Mouse (Mus musculus) urinary bladder, postnatal 14 days (tissue): ENCODE data around the gene Eps15.
A peak's percentile ranks its signal among the peaks of the same experiment; 100 is the strongest.

Experiments
- DNase-seq: peaks from one replicate; pipeline ENCODE4 v3.0.0; 2021; ENCODE audit warnings: low spot score

Gene Eps15

DNA sequence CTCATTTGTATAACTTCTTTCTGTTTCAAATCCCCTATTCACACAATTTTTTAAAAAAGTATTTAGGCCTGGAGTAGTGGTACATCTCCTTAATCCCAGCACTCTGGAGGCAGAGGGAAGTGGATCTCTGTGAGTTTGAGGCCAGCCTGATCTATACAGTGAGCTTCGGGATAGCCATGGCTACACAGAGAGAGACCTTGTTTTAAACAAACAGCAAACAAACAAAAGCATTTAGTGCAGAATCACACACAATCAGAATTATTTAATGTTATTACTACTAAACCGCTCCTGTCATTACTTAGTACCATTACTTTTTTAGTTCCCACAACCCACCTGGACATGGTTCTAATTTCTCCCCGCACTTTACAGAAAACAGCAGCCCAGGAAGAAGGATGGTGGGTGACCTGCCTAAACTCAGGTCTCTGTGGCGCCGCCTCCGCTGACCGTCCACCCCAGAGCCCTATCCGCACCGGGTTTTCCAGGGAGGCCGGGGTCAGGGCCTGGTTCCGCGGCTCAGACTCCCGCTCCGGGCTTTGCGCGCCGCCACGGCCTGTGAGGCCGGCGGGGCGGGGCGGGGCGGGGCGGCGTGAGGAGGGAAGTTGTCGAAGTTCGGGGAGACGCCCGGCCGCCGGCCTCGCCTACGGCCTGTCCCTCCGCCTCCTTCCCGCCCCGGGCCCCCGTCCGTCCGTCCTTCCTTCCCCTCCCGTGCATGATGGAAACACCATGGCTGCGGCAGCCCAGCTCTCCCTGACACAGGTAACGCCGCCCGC lies at the start of gene Eps15:
Gene Eps15 (plus strand): TSS at position 580 of the 770 bp plus-strand sequence.
- DNase-seq: peak; percentile 94

DNA sequence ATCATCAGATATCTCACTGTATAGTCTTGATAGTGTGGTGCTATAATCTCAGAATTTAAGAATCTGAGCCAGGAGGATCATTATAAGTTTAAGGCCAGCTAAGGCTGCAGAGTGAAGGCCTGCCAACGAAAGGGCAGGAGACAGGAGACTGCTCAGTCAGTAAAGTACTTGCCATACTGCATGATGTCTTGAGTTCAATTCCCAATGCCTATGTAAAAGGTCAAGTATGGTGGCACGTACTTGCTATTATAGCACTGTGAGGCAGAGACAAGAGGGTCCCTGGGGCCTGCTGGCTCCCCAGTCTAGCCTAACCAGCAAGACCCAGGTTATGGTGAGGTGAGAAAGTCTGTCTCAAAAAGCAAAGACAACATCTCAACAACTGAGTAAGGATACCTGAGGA lies 45.9 kb upstream of the Eps15 start, which contains the start of gene Calr4:
Gene Calr4 (plus strand): TSS at position 301 of the 400 bp plus-strand sequence.
- DNase-seq: no peak

DNA sequence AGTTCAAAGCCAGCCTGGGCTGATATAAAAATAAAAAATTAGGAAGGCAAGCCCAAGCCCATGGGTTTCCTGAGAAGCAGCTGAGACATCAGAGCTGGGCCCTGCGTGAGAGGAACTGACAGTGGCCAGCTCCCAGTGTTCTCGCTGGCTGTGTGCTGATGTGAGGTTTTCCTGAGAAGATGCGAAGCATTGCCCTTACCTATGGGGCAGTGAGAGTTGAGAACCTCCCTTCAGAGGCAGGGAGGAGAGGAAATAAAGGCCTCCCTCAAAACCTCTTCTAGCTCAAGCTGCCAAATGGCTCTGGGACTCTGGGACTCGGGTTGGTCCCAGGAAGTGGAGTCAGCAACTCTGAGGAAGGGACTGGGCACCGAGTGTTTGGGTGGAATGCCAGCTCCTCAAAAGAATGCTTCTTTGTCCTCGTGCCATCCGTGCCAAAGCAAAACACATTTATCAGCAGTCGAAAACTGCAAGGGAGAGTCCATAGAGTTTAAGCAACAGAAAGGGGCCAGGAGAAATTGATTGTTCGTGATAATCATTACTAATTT lies 45.2 kb upstream of the Eps15 start:
- no peak for DNase-seq

DNA sequence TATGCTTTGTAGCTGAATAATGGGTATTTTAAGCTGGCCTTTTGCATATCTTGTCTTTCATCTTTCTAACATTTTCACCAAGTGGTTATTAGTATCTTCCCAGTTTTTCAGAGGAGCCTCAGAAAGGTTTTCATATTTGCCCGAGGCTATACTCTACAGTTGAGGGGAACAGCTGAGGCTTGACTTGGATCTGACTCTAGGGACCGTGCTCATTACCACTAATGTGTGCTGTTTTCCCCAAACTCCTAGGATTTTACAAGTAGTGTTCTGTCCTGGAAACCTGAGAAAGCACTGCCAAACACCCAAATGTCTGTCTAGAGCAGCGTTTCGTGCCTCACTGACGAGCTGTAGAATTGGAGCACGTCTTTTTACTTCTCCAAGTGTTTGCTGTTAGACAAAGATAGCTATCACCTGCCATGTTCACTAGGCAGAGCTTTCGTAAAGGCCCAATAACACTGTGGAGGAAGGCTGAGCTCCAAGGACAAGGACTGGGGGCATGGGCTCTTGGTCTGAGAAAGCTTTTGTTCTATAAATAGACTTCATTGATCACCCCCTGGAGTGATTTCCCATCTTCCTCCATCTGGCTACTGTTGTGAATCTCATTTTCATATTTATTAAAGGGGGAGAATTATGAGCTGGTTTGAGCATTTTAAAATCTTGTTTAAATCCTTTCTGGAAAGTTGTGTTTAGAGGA lies 43.7 kb upstream of the Eps15 start:
- DNase-seq: no peak

DNA sequence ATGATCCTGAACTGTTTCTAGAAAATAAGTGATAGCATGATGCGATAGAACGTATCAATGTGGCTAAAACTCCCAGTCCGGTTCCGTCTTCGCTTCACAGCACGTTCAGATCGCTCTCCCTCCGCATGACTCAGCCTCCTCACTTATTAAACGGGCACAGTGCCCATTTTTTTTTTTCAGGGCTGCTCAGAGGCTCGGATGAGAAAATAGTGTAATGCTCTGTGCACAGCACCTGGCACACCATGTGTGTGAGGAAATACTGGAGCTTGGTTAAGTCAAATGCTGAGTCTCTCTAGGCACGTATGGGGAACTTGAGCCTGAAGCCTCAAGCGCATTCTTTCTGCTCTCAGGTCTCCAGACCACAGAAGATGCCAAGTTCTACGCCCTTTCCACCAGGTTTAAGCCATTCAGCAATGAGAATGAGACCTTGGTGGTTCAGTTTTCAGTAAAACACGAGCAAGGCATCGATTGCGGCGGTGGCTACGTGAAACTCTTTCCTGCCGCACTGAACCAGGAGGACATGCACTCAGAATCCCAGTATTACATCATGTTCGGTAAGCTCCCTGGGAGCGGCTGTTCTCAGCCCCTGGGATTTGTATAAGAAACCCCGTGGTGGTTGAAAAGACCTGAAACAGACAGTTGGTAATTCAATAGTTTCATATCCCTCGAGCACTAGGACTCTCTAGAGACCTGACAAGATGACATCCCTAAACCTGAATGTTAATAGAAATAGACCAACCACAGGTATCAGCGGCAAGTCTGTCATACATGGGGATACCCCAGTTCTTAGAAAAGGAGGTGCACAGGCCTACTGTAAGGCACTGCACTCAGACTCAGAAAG lies 41.4 kb upstream of the Eps15 start:
- peak; percentile 52 for DNase-seq

DNA sequence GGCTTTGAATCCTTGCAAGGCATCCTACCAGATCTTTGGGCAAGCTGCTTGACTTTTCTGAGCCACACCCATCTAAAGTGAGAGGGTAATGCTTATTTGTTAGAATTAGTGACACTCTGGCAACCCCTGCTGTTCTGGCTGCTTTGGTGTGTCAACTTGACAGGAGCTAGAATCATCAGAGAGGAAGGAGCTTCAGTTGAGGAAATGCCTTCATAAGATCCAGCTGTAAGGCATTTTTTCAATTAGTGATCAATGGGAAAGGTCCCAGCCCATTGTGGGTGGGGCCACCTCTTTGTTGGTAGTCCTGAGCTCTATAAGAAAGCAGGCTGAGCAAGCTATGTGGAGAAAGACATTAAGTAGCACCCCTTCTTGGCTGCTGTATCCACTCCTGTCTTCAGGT lies 38.8 kb upstream of the Eps15 start:
- no peak for DNase-seq

DNA sequence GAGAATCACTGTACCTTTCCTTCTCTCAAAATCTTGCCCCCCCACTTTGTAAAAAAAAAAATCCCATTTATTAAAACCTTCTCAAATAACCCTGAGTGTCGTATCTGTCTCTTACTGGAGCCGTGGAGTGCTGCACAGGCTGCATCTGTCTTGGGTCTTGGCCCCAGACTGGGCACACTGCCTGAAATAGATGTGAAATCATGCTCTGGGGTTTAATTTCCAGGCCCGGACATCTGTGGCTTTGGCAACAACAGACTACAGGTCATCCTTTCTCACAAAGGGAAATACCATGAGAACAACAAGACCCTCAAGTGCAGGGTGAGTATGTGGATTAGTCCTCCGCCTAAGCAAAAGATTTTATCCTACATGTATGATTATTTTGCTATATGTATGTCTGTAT lies 38.1 kb upstream of the Eps15 start:
- peak; percentile 54 for DNase-seq

DNA sequence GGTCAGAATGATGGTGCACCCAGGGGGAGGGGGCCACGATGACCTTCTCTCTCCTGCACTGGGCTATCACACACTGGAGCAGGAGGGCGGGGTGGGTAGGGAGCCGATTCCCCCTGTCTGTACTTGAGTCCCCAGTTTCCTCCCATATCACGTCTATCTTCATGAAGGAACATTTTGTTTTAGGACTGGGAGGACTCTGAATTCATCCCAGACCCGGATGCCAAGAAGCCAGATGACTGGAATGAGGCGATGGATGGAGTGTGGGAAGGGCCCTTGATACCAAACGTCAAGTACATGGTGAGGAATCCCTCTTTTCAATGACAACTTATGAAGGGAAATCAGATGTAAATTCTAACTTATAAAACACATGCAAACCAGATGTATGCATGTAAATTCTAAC lies 35.6 kb upstream of the Eps15 start:
- DNase-seq: no peak

DNA sequence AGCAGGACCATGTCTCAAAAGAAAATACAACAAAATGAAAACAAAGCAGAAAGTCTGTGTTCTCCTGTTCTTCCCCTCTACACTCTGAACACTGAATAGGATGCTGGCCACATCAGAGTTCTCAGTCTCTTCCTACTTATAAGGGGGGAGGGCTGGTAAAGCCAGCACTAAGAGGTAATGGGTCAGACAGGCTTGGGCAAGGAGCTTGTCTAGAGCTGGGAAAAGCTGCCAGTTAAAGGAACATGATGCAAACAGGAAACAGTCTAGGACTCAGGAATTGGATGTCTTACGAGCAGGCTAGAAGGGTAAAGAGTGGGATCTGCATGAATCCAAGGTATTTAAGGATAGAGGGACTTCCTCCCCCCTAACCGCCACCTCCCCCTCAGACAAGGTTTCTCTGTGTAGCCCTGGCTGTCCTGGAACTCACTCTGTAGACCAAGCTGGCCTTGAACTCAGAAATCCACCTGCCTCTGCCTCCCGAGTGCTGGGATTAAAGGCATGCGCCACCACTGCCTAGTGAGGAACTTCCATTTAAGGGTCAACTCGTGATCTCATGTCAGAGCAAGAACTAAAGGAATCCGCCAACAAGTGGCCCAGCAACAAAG lies 35.0 kb upstream of the Eps15 start:
- DNase-seq: no peak

DNA sequence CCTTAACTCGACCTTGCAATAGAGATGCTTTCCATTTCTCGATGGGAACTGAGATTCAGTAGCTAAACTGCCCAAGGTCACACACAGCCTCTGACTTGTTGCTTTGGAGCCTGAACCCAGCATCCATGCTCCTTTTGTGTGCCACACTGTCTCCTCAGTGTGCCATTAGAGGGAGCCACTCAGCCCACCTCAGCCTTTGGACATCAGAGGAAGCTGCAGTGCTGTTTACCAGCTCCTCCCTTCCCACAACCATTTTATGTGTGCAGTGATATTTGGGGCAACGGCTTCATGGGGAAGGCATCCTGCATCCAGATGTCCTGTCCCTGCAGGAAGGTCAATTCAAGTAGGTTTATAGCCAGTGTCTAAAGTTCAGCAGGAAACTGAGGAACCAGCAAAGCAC lies 28.5 kb upstream of the Eps15 start:
- no peak for DNase-seq

DNA sequence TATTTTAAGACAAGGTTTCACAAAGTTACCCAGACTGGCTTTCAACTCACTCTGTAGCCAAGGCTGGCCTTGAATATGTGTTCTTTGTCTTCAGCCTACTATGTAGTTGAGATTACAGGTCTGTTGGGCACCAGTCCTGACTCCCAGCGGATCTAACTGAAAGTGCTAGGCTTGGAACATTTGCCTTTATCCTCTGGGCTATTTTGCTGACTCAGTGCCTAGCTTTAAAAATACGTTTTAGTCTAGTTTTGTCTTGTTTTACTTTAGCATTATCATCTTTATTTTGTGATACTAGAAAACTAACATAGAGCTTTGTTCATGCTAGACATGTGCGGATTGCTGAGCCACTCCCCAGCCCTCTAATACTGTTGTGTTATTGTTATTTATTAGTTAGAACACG lies 27.9 kb upstream of the Eps15 start:
- DNase-seq: no peak

DNA sequence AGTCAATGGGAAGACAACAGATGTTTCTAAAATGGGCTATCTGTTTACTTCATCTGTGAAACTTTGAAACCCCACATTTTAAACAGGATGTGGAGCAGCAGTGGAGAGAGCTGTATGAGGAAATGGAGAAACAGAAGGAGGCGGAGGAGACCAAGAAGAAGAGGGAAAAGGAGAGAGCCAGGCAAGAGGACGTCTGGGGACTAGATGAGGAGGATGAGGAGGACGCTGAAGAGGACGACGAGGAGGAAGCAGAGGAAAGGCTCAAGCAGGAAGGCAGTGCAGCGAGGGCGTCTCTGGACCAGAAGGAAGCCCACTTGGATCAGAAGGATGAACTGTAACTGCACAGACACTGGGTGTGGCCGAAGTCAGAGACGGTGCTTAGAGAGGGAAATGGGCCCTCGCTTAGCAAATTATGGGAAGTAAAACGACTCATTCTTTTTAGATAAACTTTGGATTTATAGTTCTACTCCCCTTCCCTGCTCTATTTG lies 26.4 kb upstream of the Eps15 start:
- no peak for DNase-seq

DNA sequence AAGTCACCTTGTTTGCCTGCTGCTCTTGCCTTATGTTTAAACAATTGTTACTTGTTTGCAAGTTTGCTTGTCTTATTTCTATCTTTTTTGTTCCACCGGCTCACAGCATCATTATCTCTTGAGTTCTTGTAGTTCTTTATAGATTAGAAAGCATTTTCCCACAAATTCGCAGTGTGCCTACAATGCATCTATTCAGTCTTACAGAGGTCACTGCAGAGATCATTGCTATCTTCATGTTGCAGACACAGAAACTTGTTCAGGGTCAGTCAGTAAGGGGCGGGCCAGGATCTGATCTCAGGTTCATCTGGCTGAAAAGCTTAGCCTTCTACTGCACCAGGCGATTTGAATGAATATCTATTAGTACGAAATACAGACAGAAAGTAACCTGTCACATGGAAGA lies 25.6 kb upstream of the Eps15 start:
- DNase-seq: no peak

DNA sequence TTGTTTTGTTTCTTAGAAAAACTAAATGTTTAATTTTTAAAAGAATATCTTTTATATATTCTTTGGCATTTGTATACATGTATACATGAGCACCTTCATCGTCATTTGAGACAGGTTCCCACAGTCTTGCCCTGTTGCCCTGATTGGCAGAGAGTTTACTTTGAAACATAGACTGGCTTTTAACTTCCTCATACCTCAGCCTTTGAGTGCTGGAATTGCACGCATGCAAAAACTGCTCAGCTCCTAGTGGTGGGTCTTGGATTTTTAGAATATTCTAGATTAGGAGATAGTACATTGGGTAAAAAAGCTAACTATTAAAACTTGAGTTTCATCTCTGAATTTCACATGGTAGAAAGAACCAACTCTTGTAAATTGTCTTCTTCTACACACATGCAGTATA lies 24.7 kb upstream of the Eps15 start:
- no peak for DNase-seq

DNA sequence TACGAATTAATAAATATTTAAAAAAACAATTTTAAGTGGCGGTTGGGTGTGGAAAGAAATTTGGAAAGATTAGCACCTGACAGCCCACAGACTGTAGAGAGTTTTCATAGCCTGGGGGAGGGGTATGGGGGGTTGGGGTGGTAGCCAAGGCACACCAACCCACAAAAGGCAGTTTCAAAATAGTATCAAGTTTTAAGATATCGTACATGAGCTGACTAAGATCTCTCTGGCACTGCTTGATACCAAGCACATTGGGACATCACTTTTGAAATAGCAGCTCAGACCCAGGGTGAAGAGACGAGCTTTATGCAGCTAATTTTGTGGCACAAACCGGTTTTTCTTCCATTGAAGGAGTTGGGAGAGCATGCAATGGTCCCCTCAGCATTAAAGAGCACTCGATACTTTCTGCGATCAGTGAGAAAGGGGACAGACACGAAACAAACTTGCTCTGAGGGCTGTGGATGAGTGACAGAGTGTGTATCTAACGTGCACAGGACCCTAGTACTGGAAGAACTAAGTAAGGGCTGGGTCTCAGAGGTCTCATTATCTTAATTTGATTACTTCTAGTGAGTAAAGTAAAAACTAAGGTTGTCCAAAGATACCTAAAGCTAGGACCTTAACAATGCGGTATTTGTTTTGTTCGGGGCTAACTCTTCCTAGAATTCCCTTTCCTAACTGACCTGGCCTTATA lies 24.2 kb upstream of the Eps15 start:
- no peak for DNase-seq

DNA sequence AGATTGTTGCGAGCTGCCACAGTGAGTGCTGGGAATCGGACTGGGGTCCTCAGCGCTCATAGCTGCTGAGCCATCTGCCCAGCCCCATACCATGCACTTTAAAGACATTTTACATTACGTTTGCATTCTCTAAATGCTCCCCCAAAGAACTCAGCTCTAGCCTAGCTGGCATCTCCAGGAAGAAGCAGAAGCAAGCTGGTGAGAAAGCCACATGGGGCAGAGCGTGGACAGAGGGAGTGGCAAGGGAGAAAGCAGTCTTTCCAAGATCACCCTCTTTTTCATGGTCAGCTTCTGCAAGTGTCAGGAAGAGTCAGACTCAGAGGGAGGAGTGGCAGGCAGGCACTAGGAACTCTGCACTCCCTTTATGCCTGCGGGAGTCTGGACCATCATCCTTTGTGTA lies 23.3 kb upstream of the Eps15 start:
- no peak for DNase-seq

DNA sequence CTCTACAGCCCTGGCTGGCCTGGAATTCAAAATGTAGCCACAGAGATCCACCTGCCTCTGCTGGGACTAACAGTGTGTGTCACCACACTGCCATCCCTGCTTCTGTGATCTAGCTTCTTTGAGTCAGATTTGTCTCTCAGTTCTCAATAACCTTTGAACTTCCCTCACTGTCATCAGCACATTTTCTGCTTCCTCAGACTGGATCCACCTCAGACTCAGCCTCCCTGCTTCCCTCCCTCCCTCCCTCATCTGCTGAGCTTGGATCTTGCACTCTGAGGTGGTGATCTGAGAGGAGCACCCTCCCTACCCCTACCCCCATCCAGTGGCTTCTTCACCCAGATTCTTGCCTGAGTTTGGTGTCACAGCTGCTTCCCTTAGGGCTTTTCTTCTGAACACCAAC lies 22.4 kb upstream of the Eps15 start:
- no peak for DNase-seq

DNA sequence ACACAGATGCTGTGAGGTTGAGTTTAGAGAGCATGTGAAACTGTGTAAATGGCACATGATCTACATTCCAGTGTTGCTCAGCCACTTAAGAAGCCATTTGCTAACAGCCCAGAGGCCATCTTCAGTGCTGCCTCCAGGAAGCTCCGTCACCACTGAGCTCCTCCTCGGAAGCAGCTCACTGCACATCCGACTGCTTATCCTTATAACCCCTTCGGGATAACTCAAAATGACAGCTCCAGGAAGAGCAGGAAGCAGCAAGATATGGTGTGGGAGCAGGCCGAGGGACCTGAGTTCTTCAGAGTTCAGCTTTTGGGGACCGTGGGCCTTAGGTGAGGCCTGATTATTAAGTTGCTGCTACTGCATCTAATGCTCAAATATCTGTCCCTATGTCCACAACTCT lies 18.0 kb upstream of the Eps15 start:
- DNase-seq: no peak

DNA sequence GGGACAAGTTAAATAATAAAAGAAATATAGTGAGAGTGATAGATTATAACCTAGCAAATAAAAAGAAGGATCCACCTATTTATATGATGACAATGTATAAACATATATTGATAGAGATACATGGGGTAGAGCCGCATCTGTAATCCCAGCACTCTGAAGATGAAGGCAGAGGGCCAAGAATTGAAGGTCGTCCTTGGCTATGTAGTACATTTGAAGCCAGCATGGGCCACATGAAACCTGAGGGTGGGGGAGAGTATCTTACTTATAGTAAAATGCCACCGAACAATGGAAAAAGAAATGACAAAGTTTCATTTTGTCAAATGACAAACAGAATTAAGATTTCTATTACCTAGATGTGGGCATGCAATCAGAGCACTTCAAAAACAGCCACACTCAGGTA lies 14.0 kb upstream of the Eps15 start:
- no peak for DNase-seq

DNA sequence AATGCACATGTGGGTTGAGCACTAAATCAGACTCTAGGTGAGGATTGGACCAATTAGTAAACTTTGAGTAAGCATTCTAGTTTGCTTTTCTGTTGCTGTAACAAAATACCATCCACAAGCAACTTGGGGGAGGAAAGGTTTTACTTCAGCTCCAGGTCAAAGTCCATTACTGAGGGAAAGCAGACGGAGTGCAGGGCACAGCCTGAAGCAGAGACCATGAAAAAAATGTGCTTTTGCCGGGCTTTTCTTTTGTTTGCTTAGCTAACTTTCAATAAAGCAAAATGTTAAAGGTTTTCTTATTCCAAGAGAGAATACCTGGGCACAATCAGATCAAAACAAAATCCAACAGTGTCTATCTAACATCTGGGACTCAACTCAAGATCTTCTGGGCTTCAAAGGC lies 13.3 kb upstream of the Eps15 start:
- DNase-seq: no peak

DNA sequence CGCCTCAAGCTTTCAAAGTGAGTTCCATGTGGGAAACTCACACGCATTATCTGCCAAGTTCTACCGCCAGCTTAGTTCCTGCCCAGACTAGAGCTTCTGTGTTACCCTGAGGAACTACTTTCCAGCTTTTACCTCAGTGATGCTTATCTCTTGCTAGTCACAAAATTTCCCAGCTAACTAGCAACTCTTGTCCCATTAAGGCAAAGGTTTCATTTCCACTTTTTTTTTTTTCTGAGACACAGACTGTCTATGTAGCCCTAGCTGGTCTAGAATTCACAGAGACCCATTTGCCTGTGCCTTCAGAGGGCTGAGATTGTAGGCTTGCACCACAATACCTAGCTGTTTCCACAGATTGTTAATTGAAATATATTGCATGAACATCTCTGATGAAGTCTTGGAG lies 12.6 kb upstream of the Eps15 start:
- no peak for DNase-seq
